Mouse (Mus musculus): ENCODE results near the gene Pced1b. TPM values are rescaled to one million over a fixed set of nuclear protein-coding genes. Genes with fewer than 3 reads are reported as not detected.

Gene Pced1b
- polyA plus RNA-seq, 1 experiment from 2014 or later, result 3.4 TPM

GRCm38 (mm10) chr15:97278340-97278948 is 31.5 kb downstream of the Pced1b start:
- no peaks in the 10 kb centered on the region for H3K9me3 ChIP-seq (replicated peaks; ENCODE audit: control insufficient read depth, low read length)
- no peak overlapping the region for H3K4me3 ChIP-seq (ENCODE audit: low read depth, low read length)
- no peak overlapping the region for H3K9ac ChIP-seq (ENCODE audit: low read depth, low read length)
- no peak overlapping the region for H3K27ac ChIP-seq (ENCODE audit: low read length)
- H3K4me1 ChIP-seq (ENCODE audit: control insufficient read depth, low read depth, low read length), result no peaks in the 10 kb centered on the region
- no peaks in the 10 kb centered on the region for H3K36me3 ChIP-seq (ENCODE audit: control insufficient read depth, insufficient read depth)
- no peak for ATAC-seq (ENCODE audit: low read depth)
- no peaks in the 10 kb centered on the region for H3K27me3 ChIP-seq (ENCODE audit: control insufficient read depth, insufficient read depth, low read depth, low read length)
- no peak overlapping the region for H3K4me2 ChIP-seq (ENCODE audit: low read depth, low read length)
- WGBS (ENCODE audit: insufficient replicate concordance), result 80% methylated on average over 9 of the region's 9 CpGs

- no peaks in the 10 kb centered on the region for H3K36me3 ChIP-seq (ENCODE audit: control insufficient read depth, insufficient read depth)
- no peak overlapping the region for H3K27ac ChIP-seq (ENCODE audit: low read length)
- no peaks in the 10 kb centered on the region for H3K4me1 ChIP-seq (ENCODE audit: control insufficient read depth, low read depth, low read length)
- no peaks in the 10 kb centered on the region for H3K27me3 ChIP-seq (ENCODE audit: control insufficient read depth, insufficient read depth, low read depth, low read length)
- no peaks in the 10 kb centered on the region for H3K9me3 ChIP-seq (replicated peaks; ENCODE audit: control insufficient read depth, low read length)
- H3K9ac ChIP-seq (ENCODE audit: low read depth, low read length), result no peak overlapping the region
- H3K4me3 ChIP-seq (ENCODE audit: low read depth, low read length), result no peak overlapping the region
- no peak overlapping the region for H3K4me2 ChIP-seq (ENCODE audit: low read depth, low read length)
- no peak for ATAC-seq (ENCODE audit: low read depth)
- WGBS (ENCODE audit: insufficient replicate concordance), result 78% methylated on average over 8 of the region's 8 CpGs
These were observed 33.2 kb downstream of the Pced1b start for GRCm38 (mm10) chr15:97280131-97280530.

- Histone ChIP-seq H3K9ac (ENCODE audit: low read depth, low read length) (no peak overlapping the region), H3K27me3 (ENCODE audit: control insufficient read depth, insufficient read depth, low read depth, low read length) (no peaks in the 10 kb centered on the region), H3K9me3 (replicated peaks; ENCODE audit: control insufficient read depth, low read length) (no peaks in the 10 kb centered on the region), H3K4me3 (ENCODE audit: low read depth, low read length) (no peak overlapping the region), H3K4me2 (ENCODE audit: low read depth, low read length) (no peak overlapping the region), H3K36me3 (ENCODE audit: control insufficient read depth, insufficient read depth) (no peaks in the 10 kb centered on the region), H3K4me1 (ENCODE audit: control insufficient read depth, low read depth, low read length) (no peaks in the 10 kb centered on the region), H3K27ac (ENCODE audit: low read length) (no peak overlapping the region)
- ATAC-seq (ENCODE audit: low read depth), result no peak
- WGBS (ENCODE audit: insufficient replicate concordance), result 62% methylated on average over 9 of the region's 9 CpGs
These were observed 33.9 kb downstream of the Pced1b start for GRCm38 (mm10) chr15:97280776-97281175.

- ATAC-seq (ENCODE audit: low read depth), result no peak
- Histone ChIP-seq H3K27ac (ENCODE audit: low read length) (no peak overlapping the region), H3K27me3 (ENCODE audit: control insufficient read depth, insufficient read depth, low read depth, low read length) (no peaks in the 10 kb centered on the region), H3K4me2 (ENCODE audit: low read depth, low read length) (no peak overlapping the region), H3K4me3 (ENCODE audit: low read depth, low read length) (no peak overlapping the region), H3K4me1 (ENCODE audit: control insufficient read depth, low read depth, low read length) (no peaks in the 10 kb centered on the region), H3K9ac (ENCODE audit: low read depth, low read length) (no peak overlapping the region), H3K9me3 (replicated peaks; ENCODE audit: control insufficient read depth, low read length) (no peaks in the 10 kb centered on the region), H3K36me3 (ENCODE audit: control insufficient read depth, insufficient read depth) (no peaks in the 10 kb centered on the region)
- 67% methylated on average over 10 of the region's 10 CpGs for WGBS (ENCODE audit: insufficient replicate concordance)
These were observed 35.0 kb downstream of the Pced1b start for GRCm38 (mm10) chr15:97281712-97282571.

GRCm38 (mm10) chr15:97282572-97282881 is 35.6 kb downstream of the Pced1b start:
- Histone ChIP-seq H3K9ac (ENCODE audit: low read depth, low read length) (no peak overlapping the region), H3K9me3 (replicated peaks; ENCODE audit: control insufficient read depth, low read length) (no peaks in the 10 kb centered on the region), H3K27ac (ENCODE audit: low read length) (no peak overlapping the region), H3K4me1 (ENCODE audit: control insufficient read depth, low read depth, low read length) (no peaks in the 10 kb centered on the region), H3K36me3 (ENCODE audit: control insufficient read depth, insufficient read depth) (no peaks in the 10 kb centered on the region), H3K4me2 (ENCODE audit: low read depth, low read length) (no peak overlapping the region), H3K4me3 (ENCODE audit: low read depth, low read length) (no peak overlapping the region), H3K27me3 (ENCODE audit: control insufficient read depth, insufficient read depth, low read depth, low read length) (no peaks in the 10 kb centered on the region)
- ATAC-seq (ENCODE audit: low read depth), result no peak
- WGBS (ENCODE audit: insufficient replicate concordance), result 71% methylated on average over 6 of the region's 6 CpGs

GRCm38 (mm10) chr15:97284201-97284600 is 37.3 kb downstream of the Pced1b start:
- Histone ChIP-seq H3K27ac (ENCODE audit: low read length) (no peak overlapping the region), H3K4me2 (ENCODE audit: low read depth, low read length) (no peak overlapping the region), H3K9ac (ENCODE audit: low read depth, low read length) (no peak overlapping the region), H3K9me3 (replicated peaks; ENCODE audit: control insufficient read depth, low read length) (no peaks in the 10 kb centered on the region), H3K36me3 (ENCODE audit: control insufficient read depth, insufficient read depth) (no peaks in the 10 kb centered on the region), H3K27me3 (ENCODE audit: control insufficient read depth, insufficient read depth, low read depth, low read length) (no peaks in the 10 kb centered on the region), H3K4me3 (ENCODE audit: low read depth, low read length) (no peak overlapping the region), H3K4me1 (ENCODE audit: control insufficient read depth, low read depth, low read length) (no peaks in the 10 kb centered on the region)
- 50% methylated on average over 5 of the region's 5 CpGs for WGBS (ENCODE audit: insufficient replicate concordance)
- ATAC-seq (ENCODE audit: low read depth), result no peak

GRCm38 (mm10) chr15:97285665-97286212 is 38.8 kb downstream of the Pced1b start:
- no peaks in the 10 kb centered on the region for H3K36me3 ChIP-seq (ENCODE audit: control insufficient read depth, insufficient read depth)
- H3K27ac ChIP-seq (ENCODE audit: low read length), result no peak overlapping the region
- no peaks in the 10 kb centered on the region for H3K27me3 ChIP-seq (ENCODE audit: control insufficient read depth, insufficient read depth, low read depth, low read length)
- no peak overlapping the region for H3K4me3 ChIP-seq (ENCODE audit: low read depth, low read length)
- no peak overlapping the region for H3K4me2 ChIP-seq (ENCODE audit: low read depth, low read length)
- no peak for ATAC-seq (ENCODE audit: low read depth)
- no peak overlapping the region for H3K9ac ChIP-seq (ENCODE audit: low read depth, low read length)
- H3K4me1 ChIP-seq (ENCODE audit: control insufficient read depth, low read depth, low read length), result no peaks in the 10 kb centered on the region
- WGBS (ENCODE audit: insufficient replicate concordance), result 75% methylated on average over 10 of the region's 10 CpGs
- no peaks in the 10 kb centered on the region for H3K9me3 ChIP-seq (replicated peaks; ENCODE audit: control insufficient read depth, low read length)

- Histone ChIP-seq H3K9ac (ENCODE audit: low read depth, low read length) (no peak overlapping the region), H3K9me3 (replicated peaks; ENCODE audit: control insufficient read depth, low read length) (no peaks in the 10 kb centered on the region), H3K4me3 (ENCODE audit: low read depth, low read length) (no peak overlapping the region), H3K27ac (ENCODE audit: low read length) (no peak overlapping the region), H3K27me3 (ENCODE audit: control insufficient read depth, insufficient read depth, low read depth, low read length) (no peaks in the 10 kb centered on the region), H3K4me1 (ENCODE audit: control insufficient read depth, low read depth, low read length) (no peaks in the 10 kb centered on the region), H3K36me3 (ENCODE audit: control insufficient read depth, insufficient read depth) (no peaks in the 10 kb centered on the region), H3K4me2 (ENCODE audit: low read depth, low read length) (no peak overlapping the region)
- WGBS (ENCODE audit: insufficient replicate concordance), result 73% methylated on average over 10 of the region's 10 CpGs
- ATAC-seq (ENCODE audit: low read depth), result no peak
These were observed 39.8 kb downstream of the Pced1b start for GRCm38 (mm10) chr15:97286731-97287130.

GRCm38 (mm10) chr15:97287436-97288143 is 40.7 kb downstream of the Pced1b start:
- Histone ChIP-seq H3K9me3 (replicated peaks; ENCODE audit: control insufficient read depth, low read length) (no peaks in the 10 kb centered on the region), H3K27ac (ENCODE audit: low read length) (no peak overlapping the region), H3K4me1 (ENCODE audit: control insufficient read depth, low read depth, low read length) (no peaks in the 10 kb centered on the region), H3K36me3 (ENCODE audit: control insufficient read depth, insufficient read depth) (no peaks in the 10 kb centered on the region), H3K4me3 (ENCODE audit: low read depth, low read length) (no peak overlapping the region), H3K27me3 (ENCODE audit: control insufficient read depth, insufficient read depth, low read depth, low read length) (no peaks in the 10 kb centered on the region), H3K4me2 (ENCODE audit: low read depth, low read length) (no peak overlapping the region), H3K9ac (ENCODE audit: low read depth, low read length) (no peak overlapping the region)
- no peak for ATAC-seq (ENCODE audit: low read depth)
- 54% methylated on average over 5 of the region's 5 CpGs for WGBS (ENCODE audit: insufficient replicate concordance)

Measured in liver, embryonic 16.5 days (tissue).